In the genomic region with DNA sequence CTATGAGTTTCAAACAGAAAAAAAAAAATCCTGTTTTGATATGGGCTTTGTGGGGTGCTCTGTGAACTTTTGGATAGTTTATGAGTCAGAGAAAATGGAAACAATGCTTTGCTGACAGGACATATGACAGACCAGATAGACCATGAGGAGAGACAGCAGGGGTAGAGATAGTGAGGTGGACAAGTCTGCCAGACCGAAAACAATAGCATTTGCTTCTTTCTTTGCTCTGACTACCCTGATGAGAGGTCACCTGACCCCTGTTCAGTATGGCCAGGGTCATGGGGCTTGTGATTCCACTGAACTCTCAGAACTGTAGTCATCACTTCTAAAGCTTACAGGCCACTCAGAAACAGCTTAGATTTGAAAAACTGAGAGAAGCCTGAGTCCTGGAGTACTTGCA, we compare ENCODE assay signal across 20 mouse cellular contexts.
A peak's percentile ranks its signal among the peaks of the same experiment; 100 is the strongest.
DNase-seq lines count a peak whose midpoint lies in the region; ATAC-seq and TF ChIP-seq lines count a peak whose summit lies in the region.
"Had no signal": no experiment of that assay in that cellular context is flagged by ENCODE, and none has a peak within 500 bp of the region (broad histone marks: within the 10 kb centered on the region; RNA-seq: fewer than 3 reads in every experiment).

No protein-coding gene starts in this region.

- no peak for TF ChIP-seq CTCF in liver, postnatal 0 days (IDR thresholded peaks at IDR 0.05; ENCODE audit: low read depth)
- no peak for TF ChIP-seq CTCF in bone marrow macrophage, adult 2 months (IDR thresholded peaks at IDR 0.05; ENCODE audit: low read depth, low read length)

- no peak overlapping the region for H3K4me3 ChIP-seq in heart, embryonic 13.5 days
- H3K4me3 ChIP-seq in liver, postnatal 0 days (ENCODE audit: low read depth, low read length), result no peak overlapping the region
- no peak overlapping the region for H3K4me3 ChIP-seq in bone marrow macrophage, adult 2 months (ENCODE audit: insufficient read depth, low read length)
- H3K4me3 ChIP-seq: embryonic facial prominence, embryonic 15.5 days; erythroblast, embryonic 14.5 days; forebrain, embryonic 15.5 days; hindbrain, embryonic 10.5 days; intestine, embryonic 15.5 days had no signal

- TF ChIP-seq POLR2A in bone marrow macrophage, adult 2 months (IDR thresholded peaks at IDR 0.05; ENCODE audit: borderline replicate concordance, low read depth, low read length), result no peak

- no peak for DNase-seq in heart, postnatal 4 days
- DNase-seq in liver, postnatal 0 days, result no peak
- DNase-seq in liver, result no peak
- no peak for DNase-seq in left cerebral cortex, adult 11 months (ENCODE audit: low spot score)
- DNase-seq: cerebellum, adult 11 months; cerebellum, adult 8-10 months; cerebellum, postnatal 14 days; embryo, embryonic 11 days; gastrocnemius, postnatal 25 days; kidney, adult 18-20 months had no signal

- no peak; the same call in 1 of the 2 replicates for ATAC-seq in heart, embryonic 13.5 days (ENCODE audit: extremely low read depth, insufficient number of reproducible peaks, low FRiP score, low TSS enrichment)
- ATAC-seq in liver, postnatal 0 days, result peak; percentile 39; the same call in 1 of the 2 replicates
- ATAC-seq: forebrain, embryonic 15.5 days; intestine, embryonic 15.5 days had no signal

- TF ChIP-seq EP300 in liver, postnatal 0 days (IDR thresholded peaks at IDR 0.05; ENCODE audit: low read depth), result no peak

- no peak overlapping the region for H3K4me2 ChIP-seq in heart, embryonic 13.5 days
- H3K4me2 ChIP-seq in liver, postnatal 0 days (ENCODE audit: low read depth, low read length), result no peak overlapping the region
- H3K4me2 ChIP-seq: embryonic facial prominence, embryonic 15.5 days; forebrain, embryonic 15.5 days; heart, embryonic 11.5 days; hindbrain, embryonic 14.5 days; intestine, embryonic 15.5 days had no signal

- no peaks in the 10 kb centered on the region for H3K9me3 ChIP-seq in heart, embryonic 13.5 days
- no peaks in the 10 kb centered on the region for H3K9me3 ChIP-seq in liver, postnatal 0 days (ENCODE audit: low read length)
- H3K9me3 ChIP-seq: embryonic facial prominence, embryonic 15.5 days; forebrain, embryonic 15.5 days; G1E; hindbrain, embryonic 10.5 days; intestine, embryonic 15.5 days had no signal

- no peaks in the 10 kb centered on the region for H3K27me3 ChIP-seq in heart, embryonic 13.5 days (replicated peaks)
- no peaks in the 10 kb centered on the region for H3K27me3 ChIP-seq in liver, postnatal 0 days (ENCODE audit: insufficient read depth, low read length)
- H3K27me3 ChIP-seq: embryonic facial prominence, embryonic 15.5 days; forebrain, embryonic 15.5 days; intestine, embryonic 15.5 days had no signal

- H3K36me3 ChIP-seq in heart, embryonic 13.5 days, result peaks cover 41% of the 10 kb centered on the region
- peaks cover 19% of the 10 kb centered on the region for H3K36me3 ChIP-seq in liver, postnatal 0 days (replicated peaks; ENCODE audit: insufficient read depth, low read length)
- H3K36me3 ChIP-seq: embryonic facial prominence, embryonic 15.5 days had no signal

- H3K4me1 ChIP-seq in heart, embryonic 13.5 days, result peaks cover 51% of the 10 kb centered on the region
- H3K4me1 ChIP-seq in liver, postnatal 0 days (ENCODE audit: insufficient read depth), result peaks cover 27% of the 10 kb centered on the region
- peaks cover 89% of the 10 kb centered on the region for H3K4me1 ChIP-seq in bone marrow macrophage, adult 2 months (ENCODE audit: control insufficient read depth, insufficient read depth, low read length)
- H3K4me1 ChIP-seq: forebrain, embryonic 15.5 days had no signal

- no peak overlapping the region for H3K9ac ChIP-seq in heart, embryonic 13.5 days
- H3K9ac ChIP-seq in liver, postnatal 0 days (replicated peaks), result no peak overlapping the region
- H3K9ac ChIP-seq: embryonic facial prominence, embryonic 15.5 days; forebrain, embryonic 15.5 days; hindbrain, embryonic 14.5 days; intestine, embryonic 15.5 days had no signal

- WGBS in heart, embryonic 13.5 days, result 20% methylated on average over 1 of the region's 1 CpGs
- 46% methylated on average over 1 of the region's 1 CpGs for WGBS in liver, postnatal 0 days (ENCODE audit: insufficient replicate concordance)

- peak overlapping the region; percentile 70 for H3K27ac ChIP-seq in heart, embryonic 13.5 days (replicated peaks)
- H3K27ac ChIP-seq in liver, postnatal 0 days (ENCODE audit: low read depth), result peak overlapping the region; percentile 22; the same call in 1 of the 2 replicates
- H3K27ac ChIP-seq in bone marrow macrophage, adult 2 months (ENCODE audit: insufficient read depth, low read depth, low read length), result peak overlapping the region; percentile 91
- H3K27ac ChIP-seq: embryonic facial prominence, embryonic 15.5 days; forebrain, embryonic 15.5 days; hindbrain, embryonic 10.5 days; hindbrain, embryonic 14.5 days; intestine, embryonic 15.5 days had no signal

Comparison
In these comparisons a context has a peak if more than half of its experiments do, and no peak if none do; other contexts are left out.
1. H3K27ac ChIP-seq: peak in every context shown above with its lines; median percentile 91 in bone marrow macrophage, adult 2 months; 70 in heart, embryonic 13.5 days; 22 in liver, postnatal 0 days.